Mouse (Mus musculus): ENCODE results near the gene Trmt10c.
"Not testable (repeated sequence)": the region's sequence is repeated elsewhere in the genome, so short reads cannot be mapped to it uniquely, and the experiment has no call there.

Trmt10c gene

DNA sequence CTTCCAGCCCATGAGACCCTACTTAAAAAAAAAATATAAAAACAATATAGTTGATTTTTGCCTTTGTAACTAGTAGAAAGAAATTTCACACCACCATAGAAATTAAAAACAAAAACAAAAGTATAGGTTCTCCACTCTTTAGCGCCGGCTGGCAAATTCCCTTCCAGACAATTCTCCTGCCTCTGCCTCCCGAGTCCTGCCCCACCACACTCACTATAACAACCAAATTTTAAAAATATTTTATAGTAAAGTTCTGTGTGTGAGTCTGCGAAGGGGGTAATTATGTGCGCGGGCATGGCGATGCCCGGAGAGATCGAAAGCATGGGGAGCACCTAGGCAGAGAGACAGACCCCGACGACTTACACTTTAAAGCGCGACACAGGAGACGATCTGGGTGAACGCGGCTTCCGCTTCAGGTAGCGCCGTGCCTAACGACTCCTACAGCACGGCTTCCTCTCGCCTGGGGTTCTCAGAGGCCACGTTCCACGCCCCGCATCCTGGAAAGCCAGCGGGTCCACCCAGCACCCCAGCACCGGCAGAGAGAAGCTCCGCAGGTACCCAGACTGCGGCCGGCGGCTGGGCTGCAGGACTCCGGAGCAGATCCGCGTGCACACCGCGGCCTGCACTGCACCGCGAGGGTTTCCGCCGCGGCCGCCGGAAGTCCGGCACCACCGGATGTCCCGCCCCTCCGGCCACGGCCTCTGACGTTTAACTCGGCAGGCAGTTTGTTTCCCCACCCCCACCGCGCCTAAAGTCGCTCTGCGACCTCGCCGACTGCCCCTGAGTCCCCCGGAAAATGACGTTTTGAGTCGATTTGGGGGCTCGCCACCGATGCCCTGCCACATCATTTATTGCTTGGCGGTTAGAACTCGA, at the start of gene Trmt10c:
Gene Trmt10c, minus strand, starts transcription at position 682 of the 873 bp plus-strand sequence.
- CTCF ChIA-PET: interaction anchor here (0.7 to 1.1 kb wide), 2 partner anchors 33 to 84 kb away, joined by 4 read pairs; no protein-coding TSS in a partner anchor

DNA sequence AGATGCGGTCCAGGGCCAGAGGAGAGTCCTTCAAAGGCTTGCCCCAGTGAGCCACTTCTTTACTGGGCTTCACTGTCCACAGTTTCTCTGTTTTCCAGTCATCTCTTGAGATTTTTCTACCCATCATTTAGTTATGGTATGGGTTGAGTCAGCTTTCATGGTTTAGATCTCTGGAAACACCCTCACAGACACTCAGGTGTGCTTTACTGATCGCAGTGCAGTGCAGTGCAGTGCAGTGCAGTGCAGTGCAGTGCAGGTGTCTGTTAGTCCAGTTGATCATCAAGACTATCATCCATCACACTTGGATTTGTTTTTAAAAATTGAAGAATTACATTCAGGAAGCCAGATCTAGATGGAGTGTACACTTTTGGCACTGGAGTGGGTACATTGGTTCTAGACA, 48.7 kb upstream of the Trmt10c start:
- CTCF ChIA-PET: no interaction called here

DNA sequence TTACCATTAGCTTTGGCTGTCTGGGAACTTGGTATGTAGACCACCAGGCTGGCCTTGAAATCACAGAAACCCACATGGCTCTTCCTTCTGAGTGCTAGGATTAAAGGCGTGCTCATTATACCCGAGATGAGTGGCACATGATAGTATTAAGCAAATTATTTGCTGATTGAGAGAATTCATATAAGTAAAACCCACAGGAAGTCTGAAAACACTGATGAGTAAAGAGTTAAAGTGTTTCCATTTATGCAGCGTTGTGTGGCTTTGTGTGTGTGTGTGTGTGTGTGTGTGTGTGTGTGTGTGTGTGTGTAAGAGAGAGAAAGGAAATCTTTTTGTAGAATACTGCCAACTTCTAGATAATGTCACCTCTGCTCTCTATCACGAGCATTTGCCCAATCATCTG, 44.1 kb upstream of the Trmt10c start:
- CTCF ChIA-PET: no interaction called here

DNA sequence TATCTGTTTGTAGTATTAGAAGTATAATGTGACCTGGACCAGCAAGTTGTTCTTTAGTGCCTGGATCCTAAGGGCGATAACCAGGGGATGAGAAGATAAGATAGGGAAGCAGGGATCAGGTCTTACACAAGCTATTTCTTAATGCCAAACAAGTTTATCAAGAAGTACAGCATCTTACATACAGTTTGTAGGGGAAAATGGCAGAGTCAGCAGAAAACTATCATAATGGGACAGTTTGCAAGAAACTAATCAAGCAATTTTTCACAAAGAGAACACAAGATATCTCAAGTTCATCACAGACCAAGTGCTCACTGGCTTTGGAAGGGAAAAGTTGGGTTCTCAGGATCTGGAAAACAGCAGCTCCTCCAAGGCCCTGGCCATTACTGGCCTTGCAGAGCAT, 41.8 kb upstream of the Trmt10c start:
- CTCF ChIA-PET: no interaction called here

DNA sequence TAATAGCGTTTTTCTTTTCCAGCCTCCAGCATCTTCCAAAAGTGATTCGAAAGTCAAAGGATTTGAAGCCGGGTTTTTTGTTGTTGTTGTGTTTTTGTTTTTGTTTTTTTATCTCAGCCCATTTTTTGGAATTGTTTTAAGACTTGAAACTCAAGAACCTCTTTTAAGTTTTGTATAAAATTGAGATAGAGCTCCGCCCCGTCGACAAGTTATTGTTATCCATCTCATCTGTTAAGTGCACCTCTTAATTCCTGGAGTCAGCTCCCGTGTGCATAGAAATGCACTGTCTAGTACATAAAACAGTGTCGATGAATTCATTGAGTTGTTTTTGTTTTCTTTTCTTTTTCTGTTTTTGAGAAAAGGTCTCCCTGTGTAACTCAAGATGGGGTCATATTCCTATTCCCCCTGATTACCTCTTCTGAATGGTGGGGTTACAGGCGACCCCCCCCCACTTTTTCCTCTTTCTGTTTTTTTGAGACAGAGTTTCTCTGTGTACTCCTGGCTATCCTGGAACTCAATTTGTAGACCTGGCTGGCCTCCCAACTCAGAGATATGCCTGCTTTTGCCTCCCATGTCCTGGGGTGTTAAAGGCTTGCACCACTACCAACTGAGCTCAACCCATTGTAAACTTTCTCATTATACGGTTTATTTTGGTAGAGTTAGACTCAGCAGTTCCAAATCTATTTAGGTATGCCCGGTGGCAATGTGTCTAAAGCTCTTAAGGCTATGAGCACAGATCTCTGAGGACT, 38.7 kb upstream of the Trmt10c start:
- CTCF ChIA-PET: interaction anchor here (0.7 to 1.6 kb wide), 3 partner anchors 127 to 320 kb away, joined by 4 to 9 read pairs (median 4); no protein-coding TSS in a partner anchor

DNA sequence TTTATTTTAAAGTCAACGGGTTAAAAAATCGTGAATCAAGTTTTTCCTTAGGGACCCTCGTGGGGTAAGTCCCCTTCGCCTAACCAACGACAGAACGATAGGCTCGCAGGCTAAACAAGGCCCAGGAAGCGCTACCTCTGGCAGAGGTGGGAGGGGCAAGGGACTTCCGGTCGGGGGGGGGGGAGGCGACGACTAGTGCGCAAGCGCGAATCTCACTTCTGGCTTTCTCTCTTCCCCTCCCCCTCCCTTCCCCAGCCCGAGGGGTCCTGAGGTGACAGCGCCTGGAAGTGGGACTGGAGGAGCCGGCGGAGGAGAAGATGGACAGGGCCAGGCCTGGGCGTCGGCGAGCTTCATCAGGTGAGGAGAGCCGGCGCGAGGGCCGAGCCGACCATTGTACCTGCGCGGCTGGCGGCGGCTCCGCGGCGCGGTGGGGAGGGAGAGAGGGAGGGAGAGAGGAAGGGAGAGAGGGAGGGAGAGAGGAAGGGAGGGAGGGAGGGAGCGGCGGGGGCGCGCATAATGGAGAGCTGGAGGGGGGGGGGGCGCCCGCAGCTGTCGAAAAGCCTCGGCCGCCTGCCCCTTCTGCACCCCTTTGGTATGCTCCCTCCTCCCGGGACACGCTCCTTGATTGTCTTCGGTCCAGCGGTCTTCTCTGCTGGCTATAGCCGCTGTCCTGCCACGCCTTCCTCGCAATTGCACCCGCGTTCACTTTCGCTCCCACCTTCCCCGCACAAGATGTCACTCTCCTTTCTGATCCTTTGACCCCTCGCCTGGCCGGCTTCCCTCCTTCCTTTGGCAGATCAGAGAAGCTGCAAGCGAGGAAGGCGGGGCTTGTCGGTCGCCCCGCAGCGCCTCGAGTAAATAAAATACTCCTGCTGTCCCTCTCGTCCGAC, 37.8 kb upstream of the Trmt10c start:
- CTCF ChIA-PET: interaction anchor here (0.7 to 1.6 kb wide), 3 partner anchors 84 to 142 kb away, joined by 3 to 4 read pairs (median 3); no protein-coding TSS in a partner anchor

DNA sequence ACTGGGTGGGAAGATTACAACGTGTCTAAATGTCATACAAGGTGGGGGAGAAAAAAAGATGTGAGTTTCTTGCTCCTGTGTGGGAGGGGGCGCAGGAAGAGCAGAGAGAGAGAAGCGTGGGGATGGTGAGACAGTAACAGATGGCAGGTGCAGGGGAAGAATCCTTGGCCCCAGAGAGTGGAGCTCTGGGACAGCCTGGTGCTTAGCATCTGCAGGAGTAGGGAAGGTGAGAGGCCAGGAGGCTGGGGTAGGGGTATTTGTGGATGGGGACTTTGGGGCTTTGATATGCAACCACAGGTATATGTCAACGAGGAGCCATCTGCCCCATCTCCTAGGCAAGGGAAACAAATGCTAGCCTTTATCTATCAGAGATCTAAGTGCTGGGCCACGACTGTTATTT, 36.9 kb upstream of the Trmt10c start:
- CTCF ChIA-PET: interaction anchor here (0.7 to 0.9 kb wide), 2 partner anchors 85 to 110 kb away, joined by 3 read pairs; no protein-coding TSS in a partner anchor

DNA sequence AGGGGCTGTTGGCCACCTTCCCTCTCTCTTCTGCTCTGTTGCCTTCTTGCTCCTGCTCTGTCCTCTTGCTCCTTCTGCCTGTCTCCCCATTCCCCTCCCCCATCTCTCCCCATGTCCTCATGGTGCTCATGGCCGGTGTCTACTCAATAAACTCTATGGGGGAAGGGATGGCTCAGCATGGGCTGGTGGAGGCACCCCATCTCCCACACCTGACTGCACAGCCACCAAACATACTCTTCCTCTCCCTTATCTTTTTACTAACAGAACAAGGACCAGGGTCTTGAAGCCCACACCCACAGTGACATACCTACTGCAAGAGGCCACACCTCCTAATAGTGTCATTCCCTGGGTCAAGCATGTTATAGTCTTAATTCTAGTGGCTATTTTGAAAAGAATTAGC, 36.5 kb upstream of the Trmt10c start:
- CTCF ChIA-PET: interaction anchor here (0.6 kb wide), 1 partner anchor 626 kb away, joined by 4 read pairs; no protein-coding TSS in a partner anchor

DNA sequence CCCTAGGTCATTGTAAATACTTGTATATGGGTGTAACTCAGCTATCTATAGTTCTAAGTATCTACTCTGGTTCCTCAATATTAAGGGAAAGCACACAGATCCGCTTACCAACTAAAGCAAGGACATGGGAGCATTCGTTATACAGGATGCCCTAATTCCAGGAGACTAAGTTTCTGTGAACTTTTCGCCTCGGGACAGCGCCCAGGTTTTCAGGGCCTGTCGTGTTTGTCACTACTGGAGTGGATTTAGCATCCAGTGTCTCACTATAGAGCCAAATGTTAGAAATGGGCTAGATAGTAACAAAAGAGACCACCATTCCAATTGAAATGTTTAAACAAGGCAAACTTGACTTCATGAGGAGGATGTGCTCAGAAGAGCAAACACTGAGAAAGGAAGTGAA, 35.5 kb upstream of the Trmt10c start:
- CTCF ChIA-PET: not testable (repeated sequence)

DNA sequence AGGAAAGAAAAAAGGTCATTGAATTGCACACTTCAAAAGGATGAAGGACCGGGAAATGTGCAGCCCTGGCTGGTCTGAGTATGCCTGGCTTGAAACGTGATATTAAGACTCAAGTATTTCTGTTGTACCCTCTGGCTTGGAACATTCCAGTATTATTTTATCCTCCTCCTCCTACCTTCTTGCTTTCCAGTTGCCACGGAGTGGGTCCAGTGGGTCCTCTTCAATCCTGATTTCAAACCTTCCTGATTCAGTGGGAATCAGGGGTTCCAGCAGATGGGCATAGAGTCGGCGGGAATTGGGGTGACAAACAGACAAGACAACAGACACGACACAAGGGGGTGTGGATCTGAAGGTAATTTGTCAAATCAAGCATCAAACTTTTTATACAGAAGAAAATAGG, 34.9 kb upstream of the Trmt10c start:
- CTCF ChIA-PET: no interaction called here

DNA sequence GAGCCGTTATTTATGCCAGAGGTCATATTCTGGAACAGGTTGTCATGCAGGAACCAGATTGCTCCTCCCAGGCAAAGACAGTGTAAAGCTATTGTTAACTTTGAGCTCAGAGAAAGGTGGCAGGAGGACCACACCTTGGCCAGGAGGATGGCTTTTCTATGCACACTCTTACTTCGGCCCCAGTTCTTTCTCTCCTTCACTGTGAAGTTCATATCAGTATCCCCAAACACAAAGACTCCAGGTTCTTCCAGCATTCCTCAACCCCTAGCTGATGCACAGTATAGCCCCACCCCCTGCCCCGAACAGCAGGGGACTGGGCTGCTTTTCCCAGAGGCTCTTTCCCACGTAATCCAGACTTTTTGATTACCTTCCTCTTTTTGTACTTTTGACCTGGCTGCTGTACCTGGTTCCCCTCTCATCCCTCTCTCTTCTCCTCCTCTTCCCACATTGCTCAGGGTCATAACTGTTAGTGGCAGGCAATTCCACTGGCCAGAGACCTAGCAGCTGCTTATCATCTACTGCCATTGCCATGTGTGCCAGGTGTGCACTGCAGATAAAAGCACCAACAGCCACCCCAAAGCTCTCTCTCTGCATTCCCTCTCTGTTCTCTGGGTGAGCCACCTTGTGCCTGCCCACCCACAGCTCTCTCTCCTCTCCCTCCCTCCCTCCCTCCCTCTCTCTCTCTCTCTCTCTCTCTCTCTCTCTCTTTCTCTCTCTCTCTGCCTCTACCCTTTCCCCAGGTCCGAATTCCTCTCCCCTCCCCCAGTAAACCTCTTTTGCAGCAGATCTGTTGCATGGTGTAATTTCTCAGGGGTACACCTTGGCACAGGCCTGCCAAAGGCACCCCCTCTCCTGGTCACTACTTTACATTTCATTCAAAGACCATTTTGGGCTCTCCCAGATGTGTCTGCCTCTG, 34.0 kb upstream of the Trmt10c start:
- CTCF ChIA-PET: no interaction called here

DNA sequence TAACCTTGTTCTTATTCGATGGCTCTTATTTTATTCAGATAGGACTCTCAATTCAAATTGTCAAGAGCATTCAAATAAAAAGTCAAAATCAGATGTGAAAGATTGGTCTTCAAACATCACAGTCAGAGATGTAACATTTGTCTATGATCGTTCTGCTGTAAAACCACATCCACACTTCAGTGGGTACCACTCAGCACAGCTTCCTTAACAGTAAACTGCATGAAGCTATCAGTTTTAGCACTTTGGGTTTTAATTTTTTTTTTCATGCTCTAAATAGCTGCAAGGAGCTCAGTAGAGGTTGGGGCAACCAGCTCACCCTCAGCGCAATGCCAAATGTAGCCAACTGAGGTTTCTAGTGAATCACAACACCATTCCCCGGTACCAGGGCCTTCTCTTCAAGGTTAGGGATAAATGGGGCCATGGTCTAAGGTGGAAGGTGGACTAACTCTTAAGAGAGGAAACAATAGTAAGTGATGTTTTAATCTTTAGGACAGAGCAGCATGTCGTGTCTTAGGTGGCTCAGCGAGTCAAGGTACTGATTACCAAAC, 31.0 kb upstream of the Trmt10c start:
- CTCF ChIA-PET: interaction anchor here (0.6 to 1.0 kb wide), 3 partner anchors 58 to 180 kb away, joined by 3 to 4 read pairs (median 3); no protein-coding TSS in a partner anchor

DNA sequence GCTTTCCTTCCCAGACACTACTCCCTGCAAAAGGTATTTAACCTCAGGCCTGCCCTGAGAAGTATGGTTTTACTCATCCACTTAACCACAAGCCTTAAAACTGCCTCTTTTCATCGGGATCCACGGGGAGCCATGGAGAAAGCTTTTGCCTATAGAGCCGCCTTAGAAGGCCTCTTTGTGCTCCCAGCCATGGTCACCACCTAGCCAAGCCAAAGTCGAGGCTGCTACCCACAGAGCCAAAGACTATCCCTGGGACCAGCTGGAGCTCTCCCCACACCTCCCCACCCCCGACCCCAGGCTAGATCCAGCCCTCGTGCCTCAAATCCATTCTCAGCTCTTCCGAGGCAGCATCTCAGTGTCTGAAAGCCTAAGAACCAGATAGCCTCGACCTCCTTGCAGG, 28.5 kb upstream of the Trmt10c start:
- CTCF ChIA-PET: interaction anchor here (0.8 kb wide), 1 partner anchor 1055 kb away, joined by 8 read pairs; no protein-coding TSS in a partner anchor

DNA sequence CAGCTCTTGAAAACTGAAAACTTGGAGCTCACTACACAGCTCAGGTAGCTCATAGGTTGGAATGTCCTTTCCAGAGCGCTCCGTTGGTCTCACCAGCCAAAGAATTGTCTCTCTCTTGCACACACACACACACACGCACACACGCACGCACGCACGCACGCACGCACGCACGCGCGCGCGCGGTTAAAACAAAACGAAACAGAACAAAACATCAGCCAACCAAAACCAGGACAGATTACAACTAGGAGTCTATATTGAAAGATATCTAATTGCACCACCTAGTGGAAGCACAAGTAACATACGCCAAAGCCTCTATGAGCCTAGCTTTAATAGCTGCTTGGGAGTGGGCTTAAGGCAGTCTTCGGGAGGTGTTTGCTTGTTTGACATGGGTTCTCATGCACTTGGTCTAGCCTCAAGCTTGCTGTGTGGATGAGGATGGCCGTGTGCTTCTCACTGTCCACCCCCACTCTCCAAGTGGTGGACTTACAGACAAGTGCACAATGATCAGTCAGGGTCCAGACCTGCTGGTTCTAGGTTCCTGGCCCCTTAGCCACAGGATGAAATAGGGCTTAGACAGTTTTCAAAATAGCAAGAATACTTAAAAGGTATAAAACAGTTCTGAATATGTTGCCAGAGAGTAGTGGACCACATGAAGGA, 26.8 kb upstream of the Trmt10c start:
- CTCF ChIA-PET: interaction anchor here (0.8 kb wide), 1 partner anchor 35 kb away, joined by 3 read pairs; the partner anchor contains the start of gene Pcnp

DNA sequence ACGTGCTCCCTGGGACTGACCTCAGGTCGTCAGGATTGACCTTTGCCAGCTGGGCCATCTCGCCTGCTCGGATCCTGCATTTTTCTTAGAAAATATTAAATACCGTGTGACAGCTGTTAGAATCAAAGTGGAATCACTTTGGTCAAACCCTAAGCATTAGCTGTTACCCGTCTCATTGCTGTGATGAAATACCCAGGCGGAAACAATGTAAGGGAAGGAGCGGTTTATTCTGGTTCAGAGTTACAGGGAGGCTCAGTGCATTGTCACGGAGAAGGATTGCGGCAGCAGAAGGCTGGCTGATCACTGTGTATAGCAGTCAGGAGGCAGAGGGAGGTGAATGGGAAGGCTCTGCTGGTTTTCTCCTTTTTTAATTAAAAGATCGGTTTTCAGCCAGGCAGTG, 25.4 kb upstream of the Trmt10c start:
- CTCF ChIA-PET: no interaction called here

DNA sequence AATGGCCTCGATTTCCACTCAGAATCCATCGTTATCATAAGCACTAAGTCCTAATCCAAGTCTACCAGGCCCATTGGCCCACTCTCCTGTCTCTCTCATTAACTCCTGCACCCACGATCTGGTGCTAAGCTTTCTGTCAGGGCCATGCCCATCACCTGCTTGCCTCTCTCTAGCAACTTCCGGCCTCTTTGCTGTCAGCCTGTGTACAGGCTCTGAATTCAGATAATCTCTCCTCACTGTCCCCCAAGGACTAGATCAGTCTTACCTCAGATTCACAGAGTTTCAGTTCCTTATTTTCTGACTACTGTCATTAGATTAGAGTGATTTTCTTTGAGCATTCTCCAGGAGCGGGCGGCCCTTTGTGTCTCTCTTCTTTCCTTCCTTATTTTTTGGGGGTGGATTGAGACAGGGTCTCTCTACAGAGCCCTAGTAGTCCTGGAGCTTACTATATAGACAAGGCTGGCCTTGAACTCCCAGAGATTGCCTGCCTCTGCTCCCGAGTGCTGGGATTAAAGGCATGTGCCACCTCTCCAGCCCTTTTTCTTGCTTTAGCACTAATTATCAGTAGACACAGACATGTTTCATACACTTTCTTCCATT, 24.5 kb upstream of the Trmt10c start:
- CTCF ChIA-PET: no interaction called here

DNA sequence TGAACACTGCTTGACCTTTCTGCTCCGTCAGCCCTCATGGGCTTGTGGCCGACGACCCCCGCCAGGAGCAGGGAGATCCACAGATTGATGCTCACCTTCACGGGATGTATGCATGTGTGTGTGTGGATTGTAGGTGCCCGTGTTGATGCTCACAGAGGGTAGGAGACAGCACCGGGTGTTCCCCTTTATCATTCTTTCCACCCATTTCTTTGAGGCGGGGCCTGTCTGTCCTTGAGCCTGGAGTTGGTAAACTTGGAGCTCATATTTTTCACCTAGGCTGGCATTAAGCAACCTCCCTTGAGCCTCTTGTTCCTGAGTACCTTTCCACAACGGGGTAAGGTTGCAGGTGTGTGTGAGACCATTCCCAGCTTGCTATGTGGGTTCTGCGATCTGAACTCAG, 20.5 kb upstream of the Trmt10c start:
- CTCF ChIA-PET: interaction anchor here (0.5 kb wide), 1 partner anchor 169 kb away, joined by 3 read pairs; no protein-coding TSS in a partner anchor

DNA sequence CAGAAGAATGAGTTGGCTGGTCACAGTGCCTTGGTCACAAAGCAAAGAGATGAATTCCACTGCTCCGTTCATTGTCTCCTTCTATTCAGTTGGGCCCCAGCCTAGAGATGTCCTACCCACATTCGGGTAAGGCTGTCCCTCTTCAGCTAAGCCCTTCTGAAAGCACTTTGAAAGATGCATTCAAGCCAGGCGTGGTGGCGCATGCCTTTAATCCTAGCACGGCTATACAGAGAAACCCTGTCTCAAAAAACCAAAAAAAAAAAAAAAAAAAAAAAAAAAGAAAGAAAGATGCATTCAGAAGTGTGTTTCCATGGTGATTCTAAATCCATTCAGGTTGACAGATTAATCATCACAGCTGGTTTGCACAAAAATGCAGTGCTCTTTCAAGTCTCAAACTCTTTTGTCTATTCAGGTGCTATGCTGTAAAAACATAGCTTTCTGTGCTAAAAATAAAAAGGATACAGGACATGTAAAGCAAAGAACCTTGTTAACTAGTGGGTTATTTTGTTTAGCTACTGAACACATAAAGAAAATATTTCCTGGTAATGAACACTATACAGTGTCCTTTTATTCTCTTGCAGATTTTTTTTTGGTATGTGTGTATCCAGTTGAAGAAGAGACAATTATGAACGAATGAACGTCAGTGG, 19.4 kb upstream of the Trmt10c start:
- CTCF ChIA-PET: no interaction called here

DNA sequence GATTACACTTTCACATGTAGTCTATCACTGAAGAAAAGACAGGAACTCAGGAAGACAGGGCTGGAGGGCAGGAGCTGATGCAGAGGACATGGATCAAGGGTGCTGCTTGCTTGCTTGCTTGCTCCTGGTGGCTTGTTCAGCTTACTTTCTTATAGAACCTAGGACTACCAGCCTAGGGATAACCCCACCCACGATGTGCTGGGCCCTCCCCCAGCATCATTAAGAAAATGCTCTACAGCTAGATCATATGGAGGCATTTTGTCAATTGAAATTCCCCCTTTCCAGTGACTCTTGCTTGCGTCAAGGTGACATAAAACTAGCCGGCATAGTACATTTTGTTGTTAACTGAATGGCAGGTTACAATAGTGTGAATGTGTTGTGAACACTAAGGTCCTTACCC, 18.3 kb upstream of the Trmt10c start:
- CTCF ChIA-PET: no interaction called here

All from spleen, embryonic (tissue).